Mouse (Mus musculus) MEL (cell line): Measurements from ENCODE around the gene Nme7. TPM values are rescaled to one million over a fixed set of nuclear protein-coding genes. Genes with fewer than 3 reads are reported as not detected.

Experiments used
- DNase-seq: peaks from one replicate; pipeline ENCODE4 v3.0.0; 2011; ENCODE audit warnings: low read depth, low spot score
- H3K27ac ChIP-seq: 2 replicates; pipeline ENCODE4 v1.5.1; 2012; ENCODE audit warnings: low read depth, mild to moderate bottlenecking, control low read depth, low read length, moderate library complexity; ENCODE audit not compliant: control insufficient read depth
- H3K27me3 ChIP-seq, 2 experiments: fragments of 150-350 bp in 1 of 2; sonication (generic) in 1 of 2; 2 replicates each; pipeline ENCODE4 v1.6.1; 2012; ENCODE audit warnings: low read length in 2 of 2, mild to moderate bottlenecking in 2 of 2, improper control_type of control experiment in 1 of 2, moderate library complexity in 1 of 2; ENCODE audit not compliant: insufficient read depth in 2 of 2, control insufficient read depth in 1 of 2
- H3K36me3 ChIP-seq, 2 experiments: 2 replicates each; pipeline ENCODE4 v1.6.1; 2012 to 2014; ENCODE audit warnings: low read length in 2 of 2, improper control_type of control experiment in 1 of 2, inconsistent platforms in 1 of 2, mild to moderate bottlenecking in 1 of 2; ENCODE audit not compliant: insufficient read depth in 2 of 2, control insufficient read depth in 1 of 2
- H3K4me1 ChIP-seq, 2 experiments: fragments of 150-350 bp in 1 of 2; sonication (generic) in 1 of 2; 2 replicates each; pipeline ENCODE4 v1.6.1; 2012; ENCODE audit warnings: low read length in 2 of 2, improper control_type of control experiment in 1 of 2, mild to moderate bottlenecking in 1 of 2; ENCODE audit not compliant: insufficient read depth in 2 of 2, control insufficient read depth in 1 of 2
- H3K4me3 ChIP-seq, 2 experiments: fragments of 150-350 bp in 1 of 2; sonication (generic) in 1 of 2; 2 replicates each; pipeline ENCODE4 v1.5.1; 2012; ENCODE audit warnings: low read depth in 2 of 2, low read length in 2 of 2, mild to moderate bottlenecking in 2 of 2, moderate library complexity in 2 of 2, control low read depth in 1 of 2, improper control_type of control experiment in 1 of 2; ENCODE audit not compliant: control insufficient read depth in 1 of 2, insufficient read depth in 1 of 2
- H3K79me2 ChIP-seq: 2 replicates; pipeline ENCODE4 v1.6.1; 2012; ENCODE audit warnings: mild to moderate bottlenecking, low read length, moderate library complexity; ENCODE audit not compliant: control insufficient read depth, poor library complexity, insufficient read depth
- H3K9ac ChIP-seq: 2 replicates; pipeline ENCODE4 v1.6.1; 2012; ENCODE audit warnings: low read depth, mild to moderate bottlenecking, control low read depth, low read length, moderate library complexity; ENCODE audit not compliant: control insufficient read depth, poor library complexity, severe bottlenecking
- H3K9me3 ChIP-seq: fragments of 150-350 bp; sonication (generic); replicated peaks from 2 replicates; pipeline ENCODE4 v1.6.1; 2012; ENCODE audit warnings: mild to moderate bottlenecking, low read length, improper control_type of control experiment, moderate library complexity; ENCODE audit not compliant: insufficient read depth
- CHD1 ChIP-seq: IDR thresholded peaks from 2 replicates; pipeline ENCODE4 v1.6.1; 2012; ENCODE audit warnings: low read depth, mild to moderate bottlenecking, inconsistent platforms, low read length, improper control_type of control experiment
- CHD2 ChIP-seq: IDR thresholded peaks from 2 replicates; pipeline ENCODE4 v1.6.1; 2011; ENCODE audit warnings: low read length, improper control_type of control experiment
- EP300 ChIP-seq, 2 experiments: IDR thresholded peaks; 2 replicates each; pipeline ENCODE4 v1.6.1; 2011; ENCODE audit warnings: improper control_type of control experiment in 2 of 2, low read length in 2 of 2, low read depth in 1 of 2, mild to moderate bottlenecking in 1 of 2
- GABPA ChIP-seq: IDR thresholded peaks from 2 replicates; pipeline ENCODE4 v1.6.1; 2012; ENCODE audit warnings: low read depth, mild to moderate bottlenecking, inconsistent platforms, low read length, improper control_type of control experiment, moderate library complexity
- JUND ChIP-seq: IDR thresholded peaks from 2 replicates; pipeline ENCODE4 v1.6.1; 2011; ENCODE audit warnings: low read depth, mild to moderate bottlenecking, improper control_type of control experiment, low read length
- MAFK ChIP-seq: IDR thresholded peaks from 2 replicates; pipeline ENCODE4 v1.6.1; 2011; ENCODE audit warnings: low read depth, mild to moderate bottlenecking, low read length, improper control_type of control experiment, borderline replicate concordance
- MAX ChIP-seq: IDR thresholded peaks from 2 replicates; pipeline ENCODE4 v1.6.1; 2011; ENCODE audit warnings: low read length, improper control_type of control experiment
- MEF2A ChIP-seq: IDR thresholded peaks from 2 replicates; pipeline ENCODE4 v1.6.1; 2014; ENCODE audit warnings: low read depth, mild to moderate bottlenecking, inconsistent platforms, low read length, improper control_type of control experiment; ENCODE audit not compliant: poor library complexity, insufficient replicate concordance, severe bottlenecking; ENCODE audit errors: extremely low read depth
- MXI1 ChIP-seq: IDR thresholded peaks from 2 replicates; pipeline ENCODE4 v1.6.1; 2011; ENCODE audit warnings: mild to moderate bottlenecking, low read depth, low read length, improper control_type of control experiment
- MYB ChIP-seq: IDR thresholded peaks from 2 replicates; pipeline ENCODE4 v1.6.1; 2011; ENCODE audit warnings: mild to moderate bottlenecking, low read depth, low read length, improper control_type of control experiment
- MYC ChIP-seq: IDR thresholded peaks from 2 replicates; pipeline ENCODE4 v1.6.1; 2011; ENCODE audit warnings: low read depth, mild to moderate bottlenecking, low read length, improper control_type of control experiment, moderate library complexity
- NELFE ChIP-seq: IDR thresholded peaks from 2 replicates; pipeline ENCODE4 v1.6.1; 2011; ENCODE audit warnings: low read depth, low read length, improper control_type of control experiment
- POLR2A ChIP-seq, 2 experiments: IDR thresholded peaks; 2 replicates each; pipeline ENCODE4 v1.6.1; 2011 to 2012; ENCODE audit warnings: low read length in 2 of 2, mild to moderate bottlenecking in 2 of 2, control low read depth in 1 of 2, improper control_type of control experiment in 1 of 2, low read depth in 1 of 2, moderate library complexity in 1 of 2; ENCODE audit not compliant: control insufficient read depth in 1 of 2, insufficient read depth in 1 of 2, poor library complexity in 1 of 2
- RAD21 ChIP-seq: IDR thresholded peaks from 2 replicates; pipeline ENCODE4 v1.6.1; 2011; ENCODE audit warnings: mild to moderate bottlenecking, low read depth, low read length, improper control_type of control experiment
- RCOR1 ChIP-seq: IDR thresholded peaks from 2 replicates; pipeline ENCODE4 v1.6.1; 2012; ENCODE audit warnings: low read depth, mild to moderate bottlenecking, inconsistent platforms, low read length, improper control_type of control experiment
- TBP ChIP-seq: IDR thresholded peaks from 2 replicates; pipeline ENCODE4 v1.8.0; 2011; ENCODE audit warnings: low read depth, low read length, improper control_type of control experiment
- USF2 ChIP-seq, 2 experiments: IDR thresholded peaks; 2 replicates each; pipeline ENCODE4 v1.6.1; 2011 to 2012; ENCODE audit warnings: improper control_type of control experiment in 2 of 2, low read length in 2 of 2, borderline replicate concordance in 1 of 2, inconsistent platforms in 1 of 2, low read depth in 1 of 2, mild to moderate bottlenecking in 1 of 2; ENCODE audit not compliant: insufficient read depth in 1 of 2
- ZC3H11A ChIP-seq: IDR thresholded peaks from 2 replicates; pipeline ENCODE4 v1.6.1; 2012; ENCODE audit warnings: low read depth, mild to moderate bottlenecking, inconsistent platforms, low read length, improper control_type of control experiment
- ZKSCAN1 ChIP-seq: IDR thresholded peaks from 2 replicates; pipeline ENCODE4 v1.6.1; 2012; ENCODE audit warnings: low read depth, mild to moderate bottlenecking, inconsistent platforms, low read length, improper control_type of control experiment, moderate library complexity
- polyA plus RNA-seq, 2 experiments: library from polyadenylated mRNA; stranded (reverse) in 1 of 2; unstranded in 1 of 2; fragments of >175 nt in 1 of 2; fragments of >200 nt in 1 of 2; gene quantifications; 2 replicates each; pipeline versions ENCODE4 v1.2.1 to v1.2.4; 2012; ENCODE audit warnings: low replicate concordance in 2 of 2, low read depth in 1 of 2; ENCODE audit not compliant: insufficient read length in 2 of 2, insufficient read depth in 1 of 2, missing spikeins in 1 of 2
- total RNA-seq: library from RNA; depleted of rRNA; stranded (reverse); fragments of 300-350 nt; gene quantifications from 2 replicates; pipeline ENCODE4 v1.2.3, GENCODE M21; 2012

Gene Nme7
- total and polyA plus RNA-seq, 3 experiments, result 23.2 to 27.6 TPM; not detected in 1

GRCm38 (mm10) chr1:164413608-164414007 lies 109.7 kb downstream of the Nme7 start:
- DNase-seq, result no peak
- H3K36me3 ChIP-seq, result no peaks in the 10 kb centered on the region
- H3K27me3 ChIP-seq, result no peaks in the 10 kb centered on the region
- no peak overlapping the region for H3K4me3 ChIP-seq
- no peaks in the 10 kb centered on the region for H3K9me3 ChIP-seq
- H3K4me1 ChIP-seq, result 0 out of 4 replicates have a peak, but pooled peaks cover 0 to 3% of the 10 kb centered on the region in 2 experiments
- H3K79me2 ChIP-seq, result no peaks in the 10 kb centered on the region
- TF ChIP-seq MAX (no peak), MYB (no peak), MYC (no peak), JUND (no peak), CHD2 (no peak), NELFE (no peak), MEF2A (no peak)
- no peak overlapping the region for H3K27ac ChIP-seq
- no peak overlapping the region for H3K9ac ChIP-seq

GRCm38 (mm10) chr1:164415347-164415751 lies 111.4 kb downstream of the Nme7 start:
- H3K9me3 ChIP-seq, result no peaks in the 10 kb centered on the region
- H3K9ac ChIP-seq, result no peak overlapping the region
- no peaks in the 10 kb centered on the region for H3K79me2 ChIP-seq
- no peaks in the 10 kb centered on the region for H3K27me3 ChIP-seq
- H3K4me3 ChIP-seq, result no peak overlapping the region
- 0 out of 4 replicates have a peak, but pooled peaks cover 0 to 3% of the 10 kb centered on the region in 2 experiments for H3K4me1 ChIP-seq
- TF ChIP-seq RCOR1, result no peak
- TF ChIP-seq MAX, result no peak
- no peak for TF ChIP-seq NELFE
- no peak for TF ChIP-seq RAD21
- TF ChIP-seq GABPA, result no peak
- no peak for TF ChIP-seq POLR2A (IDR thresholded peaks at IDR 0.05; ENCODE audit: control insufficient read depth in 1 of 2, insufficient read depth in 1 of 2, low read depth in 1 of 2, low read length in 2 of 2, poor library complexity in 1 of 2)
- no peak for TF ChIP-seq CHD1
- TF ChIP-seq MYB, result no peak
- no peak for TF ChIP-seq USF2 (IDR thresholded peaks at IDR 0.05; ENCODE audit: borderline replicate concordance in 1 of 2, insufficient read depth in 1 of 2, low read depth in 1 of 2, low read length in 2 of 2)
- TF ChIP-seq MXI1, result no peak
- no peak for TF ChIP-seq EP300 (IDR thresholded peaks at IDR 0.05; ENCODE audit: low read depth in 1 of 2, low read length in 2 of 2)
- TF ChIP-seq MAFK, result no peak
- TF ChIP-seq ZC3H11A, result no peak
- no peak for TF ChIP-seq TBP
- TF ChIP-seq ZKSCAN1, result no peak
- DNase-seq, result no peak
- no peak overlapping the region for H3K27ac ChIP-seq
- H3K36me3 ChIP-seq, result no peaks in the 10 kb centered on the region
